Mouse (Mus musculus) megakaryocyte, embryonic 14.5 days (primary cell): ENCODE measurements around the gene Ola1.

Experiments used
- FLI1 ChIP-seq: IDR thresholded peaks from 2 replicates; pipeline ENCODE4 v1.6.1; 2012; ENCODE audit warnings: low read length, inconsistent platforms, mixed read lengths
- GATA1 ChIP-seq: IDR thresholded peaks from 3 replicates; pipeline ENCODE4 v1.6.1; 2012; ENCODE audit warnings: mixed read lengths, low read length, inconsistent platforms, borderline replicate concordance

- TF ChIP-seq GATA1 (no peak), FLI1 (no peak)
These were observed 168.7 kb downstream of the Ola1 start for GRCm38 (mm10) chr2:73049977-73050376.
